Mouse (Mus musculus) natural killer cell, adult 2 months (primary cell): ENCODE results near the gene Cep44.

Experiments used
- DNase-seq, 2 experiments: peaks; one replicate each; pipeline ENCODE4 v3.0.0; 2022; ENCODE audit warnings: low spot score in 2 of 2

The Cep44 gene

DNA sequence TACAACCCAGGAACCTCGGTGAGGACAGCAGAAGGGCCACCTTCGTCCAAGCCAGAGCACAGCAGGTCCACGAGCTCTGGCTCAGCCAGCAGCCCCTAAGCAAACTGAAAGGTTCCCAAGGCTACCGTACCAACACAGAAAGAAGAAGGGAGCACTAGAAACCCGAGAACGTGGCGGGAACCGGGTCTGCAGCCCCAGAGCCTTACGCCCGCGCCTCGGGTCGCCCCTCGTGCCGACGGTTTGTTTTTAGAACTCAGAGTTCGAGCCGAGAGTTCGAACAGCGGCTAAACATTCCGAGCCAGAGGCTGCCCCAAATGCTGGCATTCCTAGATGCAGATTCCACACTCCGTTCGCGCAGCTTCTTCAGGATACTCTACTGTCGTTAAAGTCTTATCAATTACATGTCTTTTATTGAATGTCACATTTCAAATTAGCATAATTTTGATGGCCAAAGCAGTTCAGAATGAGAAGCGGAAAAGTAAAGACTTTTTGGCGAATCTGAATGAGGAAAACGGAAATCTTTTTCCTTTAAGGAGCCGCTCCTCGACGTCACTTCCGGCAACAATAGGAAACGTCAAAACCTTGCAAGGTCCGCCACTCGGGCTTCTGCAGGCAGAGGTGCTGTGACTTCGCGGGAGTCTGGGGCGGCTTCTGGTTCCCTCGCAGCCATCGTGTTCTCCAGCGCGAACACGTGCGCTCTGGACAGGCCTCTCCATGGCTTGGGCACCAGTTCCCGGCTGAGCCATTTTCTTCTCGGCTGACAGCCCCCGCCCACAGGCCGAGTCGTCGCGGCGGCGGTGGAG is at the start of gene Cep44, which contains the start of gene Fbxo8:
Gene Cep44 (minus strand): TSS at position 490 of the 803 bp plus-strand sequence.
Gene Fbxo8 (plus strand): TSS at position 533 of the 803 bp plus-strand sequence.
- peak; percentile 83 to 84 for DNase-seq

DNA sequence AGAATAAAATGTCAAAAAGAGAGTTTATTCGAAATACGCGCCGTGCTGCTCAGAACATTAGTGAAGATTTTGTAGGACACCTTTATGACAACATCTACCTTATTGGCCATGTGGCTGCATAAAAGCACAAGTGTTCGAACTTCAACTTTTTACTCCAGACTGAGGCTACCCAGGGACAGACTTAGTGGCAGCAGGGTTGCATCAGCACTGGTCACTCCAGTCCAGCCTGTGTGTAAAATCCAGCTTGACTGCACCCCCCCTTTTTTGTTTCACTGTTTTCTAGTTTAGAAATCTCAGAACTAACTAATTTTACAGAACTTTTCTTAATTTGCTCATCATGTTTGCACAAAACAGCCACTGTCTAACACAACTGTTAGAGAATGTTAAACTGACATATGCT is 40.7 kb upstream of the Cep44 start:
- no peak for DNase-seq

DNA sequence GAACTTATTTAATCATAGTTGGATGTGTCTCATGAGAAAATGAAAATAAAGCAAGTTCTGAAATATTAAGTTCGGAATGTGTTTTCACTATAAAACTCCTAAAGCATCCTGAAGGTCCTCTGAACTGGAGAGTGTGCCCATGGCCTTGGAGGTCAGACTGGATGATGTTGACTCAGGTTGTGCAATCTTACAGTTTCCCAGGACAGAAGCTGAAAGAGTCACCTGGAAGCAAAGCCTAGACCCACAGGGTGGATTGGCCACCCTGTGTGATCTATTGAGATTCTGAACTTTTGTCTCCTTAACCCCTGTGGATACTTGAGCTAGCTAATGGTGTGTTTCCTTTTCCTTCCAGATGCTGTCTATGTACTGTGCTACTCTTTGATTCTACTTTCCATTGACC is 40.2 kb upstream of the Cep44 start:
- no peak for DNase-seq

DNA sequence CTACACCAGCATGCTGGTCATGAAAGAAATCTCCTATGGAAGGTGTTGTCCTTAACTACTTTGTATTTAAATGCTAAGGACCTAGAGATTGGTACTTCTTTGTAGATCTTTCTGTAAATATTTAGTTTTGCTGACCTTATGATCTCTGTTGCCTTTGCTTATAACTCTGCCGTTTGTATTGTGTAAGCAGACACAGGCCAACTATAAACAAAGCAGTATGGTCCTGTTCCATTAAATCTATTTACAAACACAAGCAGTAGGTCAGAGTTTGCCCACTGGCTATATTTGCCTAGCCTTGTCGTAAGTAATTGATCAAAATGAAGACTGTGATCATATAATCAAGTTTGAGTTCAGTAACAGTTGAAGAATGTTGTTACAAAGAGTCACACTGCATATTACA is 38.2 kb upstream of the Cep44 start:
- DNase-seq = no peak

DNA sequence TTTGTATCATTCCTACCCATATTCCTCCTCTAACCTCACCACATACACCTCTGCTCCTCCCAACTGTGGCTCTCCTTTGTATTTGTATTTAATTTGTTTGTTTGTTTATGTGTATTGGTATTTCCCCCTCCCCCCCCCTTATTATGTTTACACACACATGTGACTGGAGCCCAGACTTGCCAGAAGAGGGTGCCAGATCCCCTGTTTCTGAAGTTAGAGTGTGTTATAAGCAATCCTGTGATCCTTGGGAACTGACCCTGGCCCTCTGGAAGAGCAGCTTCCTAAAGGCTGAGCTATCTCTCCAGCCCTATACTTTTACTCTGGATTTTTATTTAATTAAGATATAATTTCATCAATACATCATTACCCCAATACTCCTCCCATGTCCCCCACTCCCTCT is 32.0 kb upstream of the Cep44 start:
- peak in 1 of 2 experiments; percentile 23 for DNase-seq

DNA sequence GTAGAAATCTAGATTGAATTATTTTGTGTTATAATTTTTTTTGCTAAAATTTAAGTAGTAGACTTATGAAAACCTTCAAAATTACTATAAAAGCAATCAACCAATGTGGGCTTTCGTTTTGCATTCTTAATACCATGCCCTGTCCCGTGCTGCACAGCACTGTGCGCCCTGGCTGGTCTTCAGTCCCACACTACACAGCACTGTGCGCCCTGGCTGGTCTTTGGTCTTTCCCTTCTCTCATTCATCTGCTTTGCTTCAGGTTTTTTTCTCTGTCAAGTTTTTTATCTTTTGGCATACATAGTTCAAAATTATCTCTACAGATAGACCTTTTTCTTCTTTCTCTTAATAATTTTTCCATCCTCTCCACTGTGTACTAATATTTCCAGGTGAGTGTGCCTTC is 30.1 kb upstream of the Cep44 start:
- no peak for DNase-seq

DNA sequence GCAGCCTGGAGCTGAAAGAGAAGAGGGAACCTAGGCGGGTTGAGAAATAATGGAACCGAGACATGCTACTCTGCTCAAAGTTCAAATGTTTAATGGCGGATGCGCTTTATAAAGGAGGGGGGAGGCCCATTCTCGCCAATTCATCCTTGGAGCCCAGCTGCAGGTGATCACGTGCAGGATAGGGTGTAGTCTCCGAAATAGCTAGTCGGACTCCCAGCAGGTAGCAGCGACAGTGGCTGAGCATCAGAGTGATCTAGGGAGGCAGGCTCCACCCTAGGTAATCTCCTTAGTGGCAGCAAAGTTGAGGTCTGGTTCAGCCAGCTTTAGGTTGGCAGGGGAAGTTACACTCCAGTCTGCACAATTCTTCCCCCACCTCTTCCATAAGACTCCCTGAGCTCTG is 16.0 kb upstream of the Cep44 start:
- DNase-seq = no peak

DNA sequence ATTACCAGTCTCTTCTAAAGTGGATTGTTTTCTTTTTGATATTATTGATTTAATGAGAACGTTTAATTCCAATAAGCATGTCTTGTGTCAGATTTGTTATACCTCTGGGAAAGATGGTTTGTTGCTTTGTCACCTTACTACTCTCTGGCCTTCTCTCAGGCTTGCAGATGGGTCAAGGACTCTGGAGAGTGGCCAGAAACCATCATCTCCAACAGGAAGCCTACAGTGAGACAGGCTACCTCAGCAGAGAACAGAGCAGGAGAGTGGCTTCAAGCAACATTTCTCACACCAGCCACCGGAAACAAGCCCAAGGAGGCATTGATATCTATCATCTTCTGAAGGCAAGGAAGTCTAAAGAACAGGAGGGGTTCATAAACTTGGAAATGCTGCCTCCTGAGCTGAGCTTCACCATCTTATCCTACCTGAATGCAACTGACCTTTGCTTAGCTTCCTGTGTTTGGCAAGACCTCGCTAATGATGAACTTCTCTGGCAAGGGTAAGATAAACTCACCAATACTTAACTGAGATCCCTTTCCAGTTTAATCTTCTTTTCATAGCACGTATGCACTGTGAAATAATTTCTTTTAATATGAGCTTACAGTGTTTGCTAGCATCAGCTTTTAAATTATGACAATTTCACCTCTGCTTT is 13.7 kb upstream of the Cep44 start:
- DNase-seq = no peak

DNA sequence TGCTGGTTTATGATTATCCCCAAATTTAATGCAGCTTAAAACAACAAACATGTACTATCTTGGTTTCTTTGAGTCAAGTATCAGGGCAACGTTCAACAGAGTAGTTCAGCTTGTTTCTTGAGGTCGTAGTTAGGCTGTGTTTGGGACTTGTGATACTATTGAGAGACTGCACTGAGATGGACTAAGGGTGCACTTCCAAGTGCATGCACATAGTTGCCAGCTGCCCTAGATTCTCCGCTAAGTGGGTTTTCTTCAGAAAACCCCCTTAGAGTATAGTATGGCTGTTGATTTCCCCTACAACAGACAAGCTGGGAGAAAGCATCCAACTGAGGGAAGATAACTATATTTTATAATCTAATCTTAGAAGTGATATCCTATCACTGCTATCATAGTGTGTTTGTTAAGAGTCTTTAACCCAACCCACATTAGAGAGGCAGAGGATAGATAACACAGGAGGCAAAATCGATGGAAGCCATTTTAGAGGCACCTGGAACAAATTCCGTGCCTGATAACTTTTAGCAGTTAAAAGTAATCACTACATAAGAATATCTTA is 1.8 kb upstream of the Cep44 start:
- DNase-seq = no peak

DNA sequence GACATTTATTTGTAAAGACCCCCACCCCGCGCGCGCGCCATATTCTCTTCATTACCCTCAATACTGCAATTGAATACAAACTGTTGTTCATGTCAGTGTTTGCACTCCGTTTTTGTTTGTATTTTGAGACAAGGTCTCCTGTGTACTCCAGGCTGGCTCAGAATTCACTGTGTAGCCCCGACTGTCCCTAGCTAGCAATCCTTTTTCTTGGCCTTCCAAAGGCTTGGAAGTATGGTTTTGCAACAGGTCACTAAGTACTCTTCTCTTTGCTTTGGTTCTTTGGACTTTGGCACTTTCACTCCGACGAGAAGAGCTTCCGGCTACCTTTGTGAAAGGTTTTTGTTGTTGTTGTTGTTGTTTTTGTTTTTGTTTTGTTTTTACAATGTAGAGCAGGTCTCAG is 1.2 kb upstream of the Cep44 start:
- DNase-seq = no peak

DNA sequence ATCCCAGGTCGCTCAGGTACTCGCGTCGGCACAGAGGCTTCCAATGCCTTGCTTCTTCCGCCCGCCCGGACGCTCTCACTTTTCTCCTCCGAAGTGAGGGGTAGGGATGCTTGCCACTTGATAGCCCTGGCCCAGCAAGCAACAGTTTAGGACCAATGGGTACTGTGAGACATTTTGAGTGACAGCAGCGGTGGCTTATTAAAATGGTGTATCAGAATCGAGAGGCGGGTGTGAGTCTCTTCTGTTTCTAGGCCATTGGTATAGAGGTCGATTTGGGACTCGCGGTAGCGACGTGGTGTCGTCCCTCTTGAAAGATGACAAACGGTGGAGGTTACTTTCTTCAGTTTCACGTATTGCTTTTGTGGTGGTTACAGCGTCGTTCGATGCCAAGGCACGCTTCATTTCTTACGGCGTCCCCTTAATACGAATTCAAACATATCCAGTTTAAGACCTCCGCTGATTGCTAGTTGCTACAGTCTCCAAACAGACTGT is 560 bp upstream of the Cep44 start:
- peak; percentile 90 to 91 for DNase-seq

DNA sequence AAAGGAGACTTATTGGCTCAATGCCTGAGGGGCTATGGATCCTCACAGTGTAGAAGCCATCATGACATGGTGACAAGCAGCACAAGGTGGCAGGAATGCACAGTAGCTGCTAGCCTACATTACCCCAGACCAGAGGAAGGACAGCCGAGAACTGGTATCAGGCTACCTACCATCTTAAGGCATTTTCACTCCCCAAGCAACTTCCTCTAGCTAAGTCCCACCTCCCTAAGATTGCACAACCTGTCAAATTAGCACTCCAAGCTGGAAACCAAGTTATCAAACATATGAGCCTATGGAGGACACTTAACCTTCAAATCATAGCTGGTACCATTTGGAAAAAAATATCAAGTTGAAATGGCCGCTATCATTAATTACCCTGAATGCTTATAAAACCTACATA is 3.0 kb downstream of the Cep44 start:
- no peak for DNase-seq

- no peak for DNase-seq
Measured at GRCm38 (mm10) chr8:56540706-56541105, 10.1 kb downstream of the Cep44 start.

DNA sequence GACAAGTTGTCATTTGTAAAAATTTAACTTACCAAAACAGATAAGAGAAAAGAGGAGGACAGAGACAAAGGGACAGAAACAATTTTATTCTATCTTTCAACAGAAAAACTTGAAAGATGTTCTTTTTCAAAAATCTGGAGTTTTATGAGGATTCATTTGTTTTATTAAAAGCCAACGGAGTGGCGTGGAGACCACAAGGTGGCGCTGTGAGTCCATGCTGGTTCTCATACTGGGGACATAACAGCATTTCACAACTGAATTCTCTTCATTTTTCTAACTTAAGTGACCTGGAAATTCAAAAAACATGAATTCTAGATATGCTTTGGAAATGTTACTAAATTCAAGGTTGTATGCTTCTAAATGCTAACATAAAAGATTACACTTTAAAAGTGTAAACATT is 20.5 kb downstream of the Cep44 start:
- DNase-seq = peak; percentile 23 to 50

- no peak for DNase-seq
Measured at GRCm38 (mm10) chr8:56528869-56529268, 22.0 kb downstream of the Cep44 start.

DNA sequence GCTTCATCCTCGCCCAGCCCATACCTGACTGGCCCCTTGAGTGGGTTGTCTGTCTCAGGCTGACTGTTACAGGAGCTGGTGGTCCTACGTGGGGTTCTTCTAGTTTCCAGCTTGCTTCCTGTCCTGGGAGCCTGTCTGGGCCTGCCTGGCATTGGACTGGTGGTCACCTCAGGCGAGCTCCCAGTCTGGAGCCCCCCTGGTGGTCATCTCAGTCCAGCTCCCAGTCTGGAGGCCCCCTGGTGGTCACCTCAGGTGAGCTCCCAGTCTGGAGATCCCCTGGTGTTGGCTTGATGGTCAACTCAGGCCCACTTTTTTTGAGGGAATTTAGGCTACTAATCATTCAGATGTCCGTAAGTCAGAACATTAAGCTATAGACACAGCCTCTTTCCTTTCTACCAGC is 29.8 kb downstream of the Cep44 start:
- DNase-seq = no peak

DNA sequence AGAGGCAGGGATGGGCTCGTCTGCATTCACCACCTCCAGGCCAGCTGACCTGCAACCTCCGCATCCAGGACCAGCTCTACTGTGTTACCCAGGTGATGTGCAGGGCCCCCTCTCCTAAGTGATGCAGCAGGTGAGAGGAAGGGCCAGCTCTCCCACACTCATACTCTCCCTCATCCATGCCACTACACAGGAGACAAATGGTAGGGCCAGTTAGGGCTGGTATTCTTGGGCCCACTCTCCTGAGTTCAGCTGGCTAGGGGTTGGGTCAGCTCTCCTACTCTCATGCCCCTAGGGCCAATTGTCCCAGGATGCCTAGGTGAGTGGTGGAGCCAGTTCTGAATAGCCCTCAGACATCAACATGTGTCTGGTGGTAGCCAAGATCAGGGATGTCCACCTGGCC is 30.6 kb downstream of the Cep44 start:
- DNase-seq = no peak

DNA sequence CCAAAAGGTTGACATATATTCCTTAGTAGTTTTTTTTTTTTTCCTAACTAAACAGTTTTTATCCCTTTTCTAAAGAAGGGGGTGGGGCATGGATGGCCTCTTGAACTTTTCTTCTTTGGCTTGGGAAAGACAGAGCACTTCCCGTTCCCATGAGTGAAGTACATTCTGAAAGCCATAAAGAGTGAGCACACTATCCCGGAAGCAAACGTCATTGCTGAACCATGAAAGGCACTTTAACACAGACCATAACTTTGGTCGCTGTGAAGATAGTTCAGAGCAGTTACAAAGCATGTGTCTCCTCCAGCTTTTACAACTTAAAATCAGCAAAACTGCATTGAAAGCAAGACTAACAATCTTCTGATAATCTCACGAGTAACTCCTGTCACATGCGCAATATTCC is 32.0 kb downstream of the Cep44 start:
- no peak for DNase-seq

- no peak for DNase-seq
Measured at GRCm38 (mm10) chr8:56508952-56509479, 41.8 kb downstream of the Cep44 start.

GRCm38 (mm10) chr8:56508318-56508951 is 42.4 kb downstream of the Cep44 start:
- no peak for DNase-seq

GRCm38 (mm10) chr8:56501911-56502310 is 48.9 kb downstream of the Cep44 start:
- no peak for DNase-seq

DNA sequence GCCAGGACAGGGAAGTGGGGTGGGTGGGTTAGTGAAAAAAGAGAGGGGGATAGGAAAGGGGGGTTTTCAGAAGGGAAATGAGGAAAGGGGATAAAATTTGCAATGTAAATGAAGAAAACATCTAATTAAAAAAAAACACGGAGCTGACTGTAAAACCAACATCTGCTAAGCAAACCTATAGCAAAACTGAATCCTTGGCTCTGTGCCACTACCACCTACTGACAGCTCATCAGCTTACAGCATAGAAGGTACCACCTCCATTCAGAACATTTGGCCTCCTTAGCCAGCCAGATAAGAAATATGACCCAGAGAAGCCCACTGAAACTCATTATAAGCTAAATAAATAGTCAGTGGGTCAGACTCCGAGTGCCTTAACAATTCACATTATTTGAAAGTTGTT is 61.4 kb downstream of the Cep44 start:
- no peak for DNase-seq
